Mouse (Mus musculus): ENCODE measurements around the gene Herc6. TPM values are rescaled to one million over a fixed set of nuclear protein-coding genes. Genes with fewer than 3 reads are reported as not detected.

The Herc6 gene
- total RNA-seq, 1 experiment from 2014 or later = 18.3 TPM

DNA sequence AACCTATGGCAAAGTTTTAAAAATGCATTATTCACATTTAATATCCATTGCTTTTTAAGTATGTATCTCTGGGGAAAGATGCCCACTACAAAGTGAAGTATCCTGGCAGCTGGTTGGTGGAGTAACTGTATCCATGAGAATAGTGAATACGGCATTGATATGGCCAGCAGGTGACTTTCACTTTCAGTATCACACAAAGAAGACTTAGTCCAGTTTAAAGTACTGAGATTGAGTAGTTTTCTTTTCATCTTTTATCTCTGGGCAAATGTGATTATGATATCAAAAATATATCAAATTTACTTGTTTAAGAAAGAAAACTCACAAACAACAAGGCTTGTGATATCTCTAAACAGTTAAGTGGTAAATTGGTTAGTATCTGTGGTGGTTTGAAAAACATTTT, 125.9 kb downstream of the Herc6 start:
- no peak for ATAC-seq (replicated peaks; ENCODE audit: low read depth, poor library complexity, severe bottlenecking)

DNA sequence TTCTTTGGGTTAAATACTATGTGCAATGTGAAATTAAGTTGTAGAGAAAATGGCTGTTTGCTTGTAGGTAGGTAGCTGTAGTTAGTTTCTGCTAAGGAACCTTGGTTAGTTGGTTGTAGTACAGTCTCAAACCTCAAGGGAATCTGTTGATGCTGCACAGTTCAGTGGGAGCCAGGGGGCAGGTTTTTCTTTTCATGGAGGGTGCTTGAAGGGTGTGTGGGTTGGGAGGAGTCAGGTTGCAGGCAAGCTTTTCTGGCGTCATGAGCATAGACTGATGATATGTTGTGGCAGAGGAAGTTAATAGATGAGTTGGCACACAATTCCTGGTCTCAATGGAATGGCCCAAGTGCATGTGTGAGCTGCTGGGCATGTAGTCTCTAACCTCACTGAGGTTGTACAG, 130.9 kb downstream of the Herc6 start:
- ATAC-seq (replicated peaks; ENCODE audit: low read depth, poor library complexity, severe bottlenecking) = peak; percentile 84

Other genes starting within 250 kb of the Herc6 start
- gene Vmn1r17, start 217.3 kb upstream of the Herc6 start, total RNA-seq (2017) = not detected in 2 replicates
- gene Vmn1r18, start 185.2 kb upstream of the Herc6 start, total RNA-seq (2017) = not detected in 2 replicates
- not detected in 2 replicates for gene Vmn1r19, start 177.2 kb upstream of the Herc6 start, total RNA-seq (2017)
- not detected in 2 replicates for gene Vmn1r20, start 152.1 kb upstream of the Herc6 start, total RNA-seq (2017)
- 25.0 and 32.1 TPM in 2 replicates for gene Ppm1k, start 45.5 kb upstream of the Herc6 start, total RNA-seq (2017)
- 16.9 and 18.0 TPM in 2 replicates for gene Pyurf, start 111.1 kb downstream of the Herc6 start, total RNA-seq (2017)
- gene Lancl2, start 121.5 kb downstream of the Herc6 start, total RNA-seq (2017) = 39.9 and 40.8 TPM in 2 replicates
- 22.8 and 26.0 TPM in 2 replicates for gene Vopp1, start 244.2 kb downstream of the Herc6 start, total RNA-seq (2017)

All from common myeloid progenitor, adult 5-6 weeks (primary cell).